Mouse (Mus musculus): ENCODE data around the gene Itga10. TPM values are rescaled to one million over a fixed set of nuclear protein-coding genes. Genes with fewer than 3 reads are reported as not detected.
"Not testable (repeated sequence)": the region's sequence is repeated elsewhere in the genome, so short reads cannot be mapped to it uniquely, and the experiment has no call there.

Itga10 gene
- total RNA-seq, 2 experiments from 2014 or later = 2.3 to 2.5 TPM

- no peak for DNase-seq (ENCODE audit: low spot score in 2 of 2)
Observed at GRCm38 (mm10) chr3:96634015-96634414, 11.4 kb upstream of the Itga10 start.

- peak; percentile 89 to 92 for DNase-seq (ENCODE audit: low spot score in 2 of 2)
Observed at GRCm38 (mm10) chr3:96634928-96635879, 10.2 kb upstream of the Itga10 start, which contains the start of the genes Pex11b and Gm42957. Gene Pex11b (plus strand): TSS chr3:96635376. Gene Gm42957 (plus strand): TSS chr3:96635474.

GRCm38 (mm10) chr3:96635906-96636305 is 9.5 kb upstream of the Itga10 start:
- no peak for DNase-seq (ENCODE audit: low spot score in 2 of 2)

- DNase-seq (ENCODE audit: low spot score in 2 of 2) = no peak
Observed at GRCm38 (mm10) chr3:96636448-96636847, 8.9 kb upstream of the Itga10 start.

- peak; percentile 61 to 69 for DNase-seq (ENCODE audit: low spot score in 2 of 2)
Observed at GRCm38 (mm10) chr3:96639219-96639618, 6.2 kb upstream of the Itga10 start.

- no peak for DNase-seq (ENCODE audit: low spot score in 2 of 2)
Observed at GRCm38 (mm10) chr3:96647365-96647764, 2.0 kb downstream of the Itga10 start.

- no peak for DNase-seq (ENCODE audit: low spot score in 2 of 2)
Observed at GRCm38 (mm10) chr3:96660901-96661300, 15.5 kb downstream of the Itga10 start.

- no peak for DNase-seq (ENCODE audit: low spot score in 2 of 2)
Observed at GRCm38 (mm10) chr3:96662731-96663316, 17.4 kb downstream of the Itga10 start.

GRCm38 (mm10) chr3:96663432-96664239 is 18.3 kb downstream of the Itga10 start:
- peak; percentile 92 to 93 for DNase-seq (ENCODE audit: low spot score in 2 of 2)

- not testable (repeated sequence) for DNase-seq (ENCODE audit: low spot score in 2 of 2)
Observed at GRCm38 (mm10) chr3:96665732-96666363, 20.5 kb downstream of the Itga10 start.

GRCm38 (mm10) chr3:96666916-96667315 is 21.5 kb downstream of the Itga10 start:
- no peak for DNase-seq (ENCODE audit: low spot score in 2 of 2)

GRCm38 (mm10) chr3:96667316-96667715 is 21.9 kb downstream of the Itga10 start:
- no peak for DNase-seq (ENCODE audit: low spot score in 2 of 2)

- DNase-seq (ENCODE audit: low spot score in 2 of 2) = no peak
Observed at GRCm38 (mm10) chr3:96668424-96669067, 23.2 kb downstream of the Itga10 start.

GRCm38 (mm10) chr3:96669727-96670468 is 24.5 kb downstream of the Itga10 start, which contains the start of gene Ankrd35:
Gene Ankrd35 (plus strand): TSS chr3:96670131.
- peak; percentile 68 to 69 for DNase-seq (ENCODE audit: low spot score in 2 of 2)

- DNase-seq (ENCODE audit: low spot score in 2 of 2) = no peak
Observed at GRCm38 (mm10) chr3:96671519-96671918, 26.1 kb downstream of the Itga10 start.

- DNase-seq (ENCODE audit: low spot score in 2 of 2) = no peak
Observed at GRCm38 (mm10) chr3:96673514-96673913, 28.1 kb downstream of the Itga10 start.

- DNase-seq (ENCODE audit: low spot score in 2 of 2) = no peak
Observed at GRCm38 (mm10) chr3:96674442-96674841, 29.1 kb downstream of the Itga10 start.

- no peak for DNase-seq (ENCODE audit: low spot score in 2 of 2)
Observed at GRCm38 (mm10) chr3:96675171-96675570, 29.8 kb downstream of the Itga10 start.

GRCm38 (mm10) chr3:96675690-96676089 is 30.3 kb downstream of the Itga10 start:
- no peak for DNase-seq (ENCODE audit: low spot score in 2 of 2)

- no peak for DNase-seq (ENCODE audit: low spot score in 2 of 2)
Observed at GRCm38 (mm10) chr3:96678456-96678855, 33.1 kb downstream of the Itga10 start.
